Comparison of ENCODE assay signal across 16 mouse cellular contexts in the genomic region with DNA sequence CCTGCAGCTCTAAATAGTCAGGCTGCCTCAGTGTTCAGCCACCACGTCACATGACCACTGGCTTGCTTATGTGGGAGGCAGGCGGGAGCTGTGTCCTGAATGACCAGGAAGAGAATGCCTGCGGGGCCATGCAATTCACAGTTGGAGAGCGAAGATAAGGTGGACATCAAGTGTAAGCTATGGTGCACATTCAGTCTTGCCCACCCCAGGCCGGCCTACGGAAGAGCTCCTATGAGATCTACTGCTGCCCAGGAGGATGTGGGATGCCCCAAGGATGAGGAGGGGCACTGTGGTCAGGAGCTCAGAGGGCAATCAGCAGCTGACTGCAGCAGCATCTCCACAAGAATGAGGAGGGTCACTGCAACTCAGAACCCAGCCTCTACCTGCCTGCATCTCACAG.
"Had no signal": no experiment of that assay in that cellular context is flagged by ENCODE, and none has a peak within 500 bp of the region (broad histone marks: within the 10 kb centered on the region; RNA-seq: fewer than 3 reads in every experiment).

No protein-coding gene starts in this region.

- H3K9me3 ChIP-seq: limb, embryonic 12.5 days; lung, embryonic 15.5 days; midbrain, embryonic 10.5 days; neural tube, embryonic 15.5 days had no signal

- ATAC-seq: intestine, embryonic 16.5 days had no signal

- H3K9ac ChIP-seq: limb, embryonic 12.5 days; lung, embryonic 15.5 days; neural tube, embryonic 15.5 days had no signal

- H3K4me1 ChIP-seq: lung, embryonic 15.5 days; midbrain, embryonic 10.5 days; neural tube, embryonic 15.5 days had no signal

- H3K4me2 ChIP-seq: limb, embryonic 12.5 days; lung, embryonic 15.5 days; neural tube, embryonic 15.5 days had no signal

- H3K27me3 ChIP-seq: limb, embryonic 12.5 days; lung, embryonic 15.5 days; neural tube, embryonic 15.5 days had no signal

- H3K4me3 ChIP-seq: layer of hippocampus, adult 2 months; limb, embryonic 12.5 days; lung, embryonic 15.5 days; midbrain, embryonic 10.5 days; myocyte; neural tube, embryonic 15.5 days had no signal

- H3K27ac ChIP-seq: layer of hippocampus, adult 2 months; limb, embryonic 12.5 days; lung, embryonic 15.5 days; macrophage; midbrain, embryonic 10.5 days; neural tube, embryonic 15.5 days; stomach, postnatal 0 days had no signal

- DNase-seq: kidney, postnatal 10 days; kidney, postnatal 4 days; lung, postnatal 14 days; midbrain, embryonic 14.5 days; right cerebral cortex, adult 18-20 months; right cerebral cortex, postnatal 25 days; thymus, postnatal 4 days had no signal
